Mouse (Mus musculus) intestine, postnatal 0 days (tissue): ENCODE data around the gene Lhx5. TPM values are rescaled to one million over a fixed set of nuclear protein-coding genes. Genes with fewer than 3 reads are reported as not detected.

Experiments used
- ATAC-seq: fragments of 200-750 bp; cut with Nextera tagmentation; 2 replicates; pipeline ENCODE4 v1.8.0; 2017; ENCODE audit warnings: mild to moderate bottlenecking, moderate TSS enrichment, moderate library complexity
- H3K27ac ChIP-seq: fragments of 300-500 bp; sonication (generic); 2 replicates; pipeline ENCODE4 v1.5.1; 2014; ENCODE audit warnings: mild to moderate bottlenecking, low read depth, low read length, moderate library complexity
- H3K27me3 ChIP-seq: fragments of 300-500 bp; sonication (generic); replicated peaks from 2 replicates; pipeline ENCODE4 v1.6.1; 2014; ENCODE audit warnings: low read length, mixed read lengths; ENCODE audit not compliant: control insufficient read depth, insufficient read depth
- H3K36me3 ChIP-seq: fragments of 300-500 bp; sonication (generic); 2 replicates; pipeline ENCODE4 v1.6.1; 2014; ENCODE audit warnings: mild to moderate bottlenecking, moderate library complexity; ENCODE audit not compliant: control insufficient read depth, insufficient read depth
- H3K4me1 ChIP-seq: fragments of 300-500 bp; sonication (generic); replicated peaks from 2 replicates; pipeline ENCODE4 v1.6.1; 2014; ENCODE audit warnings: antibody characterized with exemption, low read length, mixed read lengths; ENCODE audit not compliant: control insufficient read depth, insufficient read depth
- H3K4me2 ChIP-seq: fragments of 300-500 bp; sonication (generic); replicated peaks from 2 replicates; pipeline ENCODE4 v1.6.1; 2014; ENCODE audit warnings: low read depth, mild to moderate bottlenecking, moderate library complexity
- H3K4me3 ChIP-seq: fragments of 300-500 bp; sonication (generic); 2 replicates; pipeline ENCODE4 v1.5.1; 2014; ENCODE audit warnings: low read depth, low read length
- H3K9ac ChIP-seq: fragments of 300-500 bp; sonication (generic); 2 replicates; pipeline ENCODE4 v1.6.1; 2014; ENCODE audit warnings: mild to moderate bottlenecking, low read depth, low read length
- H3K9me3 ChIP-seq: fragments of 300-500 bp; sonication (generic); 2 replicates; pipeline ENCODE4 v1.6.1; 2016; ENCODE audit warnings: mixed run types; ENCODE audit not compliant: control insufficient read depth
- CTCF ChIP-seq: sonication (generic); IDR thresholded peaks from 2 replicates; pipeline ENCODE4 v1.5.1; 2016; ENCODE audit warnings: low read depth, mild to moderate bottlenecking, control low read depth, antibody characterized with exemption, moderate library complexity
- WGBS: fragments of 180-500 bp; shearing (Covaris S2); extraction: QIAGEN DNeasy Blood & Tissue Kit; methylation state at CpG from one replicate; pipeline ENCODE4 v1.1.7; 2014; 5-methylcytosine and 5-hydroxymethylcytosine counted together
- polyA plus RNA-seq: library from polyadenylated mRNA; unstranded; fragments of >200 nt; fragmentation: Nextera tagmentation; extraction: Ambion mirVana; gene quantifications from 2 replicates; pipeline ENCODE4 v1.2.1, GENCODE M21; 2015

The Lhx5 gene
- polyA plus RNA-seq, 1 experiment from 2014 or later, result 0.04 TPM

- no peak overlapping the region for H3K27ac ChIP-seq
- H3K4me1 ChIP-seq, result no peaks in the 10 kb centered on the region
- TF ChIP-seq CTCF, result no peak
- no peaks in the 10 kb centered on the region for H3K9me3 ChIP-seq
- H3K4me3 ChIP-seq, result peak overlapping the region; percentile 39
- ATAC-seq, result no peak
- 2% methylated on average over 61 of the region's 61 CpGs for WGBS
- H3K9ac ChIP-seq, result no peak overlapping the region
- H3K27me3 ChIP-seq, result peaks cover 67% of the 10 kb centered on the region
- H3K36me3 ChIP-seq, result no peaks in the 10 kb centered on the region
- peak overlapping the region; percentile 62 for H3K4me2 ChIP-seq
Measured at GRCm38 (mm10) chr5:120439887-120440670, 8.6 kb downstream of the Lhx5 start.

- no peak overlapping the region for H3K9ac ChIP-seq
- H3K36me3 ChIP-seq, result no peaks in the 10 kb centered on the region
- no peaks in the 10 kb centered on the region for H3K4me1 ChIP-seq
- H3K27me3 ChIP-seq, result peaks cover 60% of the 10 kb centered on the region
- peak overlapping the region; percentile 39 for H3K4me3 ChIP-seq
- H3K4me2 ChIP-seq, result peak overlapping the region; percentile 62
- TF ChIP-seq CTCF, result peak; percentile 91
- 6% methylated on average over 11 of the region's 14 CpGs for WGBS
- ATAC-seq, result peak; percentile 52; the same call in 1 of the 2 replicates
- no peaks in the 10 kb centered on the region for H3K9me3 ChIP-seq
- H3K27ac ChIP-seq, result no peak overlapping the region
Measured at GRCm38 (mm10) chr5:120440733-120441132, 9.2 kb downstream of the Lhx5 start.

GRCm38 (mm10) chr5:120447305-120447704 lies 15.8 kb downstream of the Lhx5 start:
- no peaks in the 10 kb centered on the region for H3K9me3 ChIP-seq

GRCm38 (mm10) chr5:120454756-120455337 lies 23.3 kb downstream of the Lhx5 start:
- H3K9ac ChIP-seq, result no peak overlapping the region
- H3K27me3 ChIP-seq, result no peaks in the 10 kb centered on the region
- H3K36me3 ChIP-seq, result no peaks in the 10 kb centered on the region
- H3K4me1 ChIP-seq, result no peaks in the 10 kb centered on the region
- no peak for TF ChIP-seq CTCF
- 31% methylated on average over 14 of the region's 14 CpGs for WGBS
- no peak overlapping the region for H3K4me3 ChIP-seq
- ATAC-seq, result no peak
- H3K27ac ChIP-seq, result no peak overlapping the region
- H3K4me2 ChIP-seq, result peak overlapping the region; percentile 30; the same call in 1 of the 2 replicates
- H3K9me3 ChIP-seq, result no peaks in the 10 kb centered on the region

More at GRCm38 (mm10) chr5:120447305-120447704, 15.8 kb downstream of the Lhx5 start:
- H3K4me2 ChIP-seq, result no peak overlapping the region
- no peak for TF ChIP-seq CTCF
- ATAC-seq, result no peak
- 24% methylated on average over 13 of the region's 13 CpGs for WGBS
- H3K27ac ChIP-seq, result no peak overlapping the region
- no peak overlapping the region for H3K9ac ChIP-seq
- H3K4me1 ChIP-seq, result no peaks in the 10 kb centered on the region
- H3K4me3 ChIP-seq, result no peak overlapping the region
- no peaks in the 10 kb centered on the region for H3K36me3 ChIP-seq
- H3K27me3 ChIP-seq, result peaks cover 14% of the 10 kb centered on the region; the same call in 1 of the 2 replicates

GRCm38 (mm10) chr5:120456253-120456652 lies 24.8 kb downstream of the Lhx5 start:
- no peaks in the 10 kb centered on the region for H3K36me3 ChIP-seq
- H3K4me3 ChIP-seq, result no peak overlapping the region
- H3K27me3 ChIP-seq, result no peaks in the 10 kb centered on the region
- H3K9ac ChIP-seq, result no peak overlapping the region
- TF ChIP-seq CTCF, result no peak
- no peak overlapping the region for H3K27ac ChIP-seq
- no peak overlapping the region for H3K4me2 ChIP-seq
- ATAC-seq, result no peak
- no peaks in the 10 kb centered on the region for H3K9me3 ChIP-seq
- 8% methylated on average over 1 of the region's 1 CpGs for WGBS
- H3K4me1 ChIP-seq, result no peaks in the 10 kb centered on the region

- Histone ChIP-seq H3K27me3 (no peaks in the 10 kb centered on the region), H3K9me3 (no peaks in the 10 kb centered on the region), H3K4me3 (no peak overlapping the region), H3K27ac (no peak overlapping the region), H3K4me2 (no peak overlapping the region), H3K4me1 (no peaks in the 10 kb centered on the region), H3K9ac (no peak overlapping the region), H3K36me3 (no peaks in the 10 kb centered on the region)
- WGBS, result 56% methylated on average over 7 of the region's 7 CpGs
- no peak for ATAC-seq
- TF ChIP-seq CTCF, result no peak
Measured at GRCm38 (mm10) chr5:120456841-120457554, 25.5 kb downstream of the Lhx5 start.
